Mouse (Mus musculus): ENCODE measurements around the gene Ociad1.
A peak's percentile ranks its signal among the peaks of the same experiment; 100 is the strongest.

Gene Ociad1

DNA sequence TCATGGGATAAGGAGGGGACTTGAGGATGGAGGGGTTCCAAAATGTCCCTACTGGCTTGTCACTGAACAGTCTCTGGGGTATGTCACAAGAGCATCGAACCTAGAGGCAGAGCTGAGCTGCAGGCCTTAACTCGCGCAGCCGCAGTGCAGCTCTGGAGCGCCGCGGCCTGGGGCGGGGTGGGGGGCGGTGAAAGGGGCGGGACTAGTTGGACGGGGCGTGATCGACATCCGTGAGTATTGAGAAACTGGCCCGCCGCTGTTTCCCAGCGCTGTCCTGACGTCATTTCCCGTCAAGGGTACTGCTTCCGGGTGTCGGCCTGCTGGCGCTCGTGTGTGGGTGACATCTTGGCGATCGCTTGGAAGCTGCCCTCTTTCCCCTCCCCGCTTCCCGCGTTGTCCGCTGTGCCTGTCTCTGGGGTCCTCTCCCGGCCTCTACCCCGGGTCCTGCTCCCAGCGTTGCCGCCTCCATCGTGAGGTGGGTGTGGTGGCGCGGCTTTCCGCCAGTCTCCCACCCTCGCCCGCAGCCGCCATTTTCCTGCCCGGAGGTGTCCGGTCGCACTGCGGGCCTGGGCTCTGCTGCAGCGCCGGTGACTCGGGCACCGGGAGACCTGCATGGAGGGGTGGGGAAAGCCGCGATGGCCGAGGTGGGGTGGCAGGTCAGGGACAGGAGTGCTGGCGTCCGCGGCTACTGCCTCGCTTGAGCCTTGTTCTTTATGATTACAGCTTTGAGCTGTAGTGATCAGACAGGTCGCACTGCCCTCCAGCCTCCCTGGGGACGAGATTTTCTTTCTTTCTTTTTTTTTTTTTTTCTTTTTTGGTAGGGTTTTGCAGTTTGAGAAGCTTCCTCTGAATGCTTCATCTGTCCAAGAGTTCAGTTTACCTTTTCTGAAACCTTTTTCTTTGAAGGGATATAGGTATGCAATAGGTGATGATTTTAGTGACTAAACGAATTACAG lies at the start of gene Ociad1:
Gene Ociad1, plus strand, starts transcription at position 283 of the 956 bp plus-strand sequence.
- ATAC-seq (ENCODE audit: insufficient number of reproducible peaks, low FRiP score, low TSS enrichment), result peak; percentile 98

DNA sequence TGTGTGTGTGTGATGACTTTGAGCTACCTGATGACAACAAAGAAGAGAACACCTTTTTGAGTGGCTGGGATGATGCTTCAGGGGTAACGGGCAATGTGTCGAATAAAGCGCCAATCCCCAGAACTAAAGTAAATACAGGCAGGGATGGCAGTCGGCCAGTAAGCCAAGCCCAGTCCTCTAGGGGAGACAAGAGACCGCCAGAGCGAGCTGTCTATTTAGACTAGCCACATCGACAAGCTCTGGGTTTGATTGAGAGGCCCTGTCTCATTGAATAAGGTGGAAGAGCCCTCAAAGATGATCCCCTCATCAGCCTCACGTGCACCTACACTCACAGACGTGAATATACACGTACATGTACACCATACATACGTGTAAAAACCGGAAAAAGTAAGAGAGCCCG lies 48.2 kb upstream of the Ociad1 start:
- ATAC-seq (ENCODE audit: insufficient number of reproducible peaks, low FRiP score, low TSS enrichment), result no peak

DNA sequence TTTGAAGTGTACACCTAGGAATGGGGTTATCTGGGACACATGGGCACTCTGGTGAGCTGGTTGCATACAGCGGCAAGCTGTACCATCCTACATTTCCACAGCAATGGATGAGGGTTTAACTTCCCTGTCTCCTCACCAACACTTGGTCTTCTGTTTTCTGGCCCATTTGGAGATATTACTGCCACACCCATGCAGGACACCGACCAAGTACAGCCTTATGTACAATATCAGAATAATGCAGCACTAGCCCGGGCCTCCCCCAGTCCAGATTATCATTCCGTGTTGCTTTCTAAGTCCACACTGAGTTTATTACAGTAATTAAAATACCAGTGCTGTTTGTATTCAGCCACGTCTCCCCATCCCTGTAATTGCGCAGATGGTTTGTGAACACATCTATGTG lies 46.2 kb upstream of the Ociad1 start:
- no peak for ATAC-seq (ENCODE audit: insufficient number of reproducible peaks, low FRiP score, low TSS enrichment)

DNA sequence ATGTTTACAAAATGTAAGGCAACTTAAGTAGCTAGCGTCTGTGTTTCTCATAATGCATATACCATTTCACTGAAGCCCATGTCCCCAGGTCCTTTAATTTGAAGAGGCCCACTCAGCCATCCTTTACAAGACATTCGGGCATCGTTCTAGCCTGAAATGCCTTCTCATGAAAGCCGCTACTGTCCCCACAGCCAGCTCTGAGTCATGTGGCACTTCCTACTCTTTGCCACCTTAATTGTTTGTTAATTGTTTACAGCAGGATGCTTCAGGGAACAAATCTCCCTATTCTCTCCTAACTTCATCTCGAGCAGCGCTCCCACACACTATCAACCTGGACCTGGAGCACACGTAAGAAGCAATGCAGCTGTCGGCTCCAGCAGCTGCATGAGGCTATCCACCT lies 44.4 kb upstream of the Ociad1 start:
- no peak for ATAC-seq (ENCODE audit: insufficient number of reproducible peaks, low FRiP score, low TSS enrichment)

DNA sequence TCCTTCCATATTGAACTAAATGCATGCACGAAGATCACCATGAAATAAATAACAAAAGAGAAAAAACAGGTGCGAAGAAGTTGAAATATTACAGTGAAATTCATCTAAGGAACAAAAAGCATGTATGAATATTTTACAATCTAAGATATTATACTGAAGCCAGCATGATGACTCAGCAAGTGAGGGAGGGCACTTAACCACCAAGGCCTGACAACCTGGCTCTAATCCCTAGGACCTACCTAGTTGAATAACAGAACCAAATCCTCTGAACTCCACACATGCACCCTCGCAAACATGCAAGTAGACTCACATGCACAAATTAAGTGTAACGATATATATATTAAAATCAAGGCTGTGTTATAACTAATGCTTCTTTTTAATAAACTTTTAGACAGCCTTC lies 43.2 kb upstream of the Ociad1 start:
- ATAC-seq (ENCODE audit: insufficient number of reproducible peaks, low FRiP score, low TSS enrichment), result no peak

DNA sequence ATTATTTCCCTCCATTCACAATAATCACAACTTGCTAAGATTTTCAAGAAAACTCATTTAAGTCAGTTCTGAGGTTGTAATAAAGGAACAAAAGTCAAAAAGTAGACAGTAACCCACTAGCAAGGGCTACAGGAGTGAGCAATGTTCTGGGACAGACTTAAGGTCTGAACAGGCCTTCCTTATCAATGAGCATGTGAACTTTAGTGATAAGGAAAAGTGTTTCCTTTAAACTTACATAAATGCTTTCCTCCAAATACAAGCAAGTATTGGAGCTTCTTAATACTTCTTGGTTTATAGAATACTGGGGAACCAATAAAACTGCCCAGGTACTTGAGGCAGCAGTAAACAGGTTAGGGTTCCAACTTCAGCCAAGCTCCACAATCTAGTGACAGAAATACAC lies 39.8 kb upstream of the Ociad1 start:
- ATAC-seq (ENCODE audit: insufficient number of reproducible peaks, low FRiP score, low TSS enrichment), result no peak

DNA sequence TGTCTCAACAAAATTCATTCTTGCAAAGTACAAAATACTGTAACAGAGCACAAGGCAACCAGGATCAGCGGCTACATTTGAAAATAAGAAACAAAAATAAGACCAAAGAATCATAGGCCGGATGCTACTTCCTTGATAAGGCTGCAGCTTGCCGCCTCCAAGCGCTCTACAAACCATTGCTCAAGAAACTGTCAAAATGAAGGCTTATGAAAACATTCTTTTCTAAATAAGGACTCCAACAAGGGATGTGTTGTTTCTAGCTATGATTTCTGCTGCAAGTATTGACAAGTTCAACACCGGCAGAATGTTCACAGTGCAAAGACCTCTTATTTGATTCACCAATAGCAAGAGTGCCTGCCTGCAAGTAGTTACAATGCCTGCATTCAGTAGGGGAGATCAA lies 37.9 kb upstream of the Ociad1 start:
- no peak for ATAC-seq (ENCODE audit: insufficient number of reproducible peaks, low FRiP score, low TSS enrichment)

DNA sequence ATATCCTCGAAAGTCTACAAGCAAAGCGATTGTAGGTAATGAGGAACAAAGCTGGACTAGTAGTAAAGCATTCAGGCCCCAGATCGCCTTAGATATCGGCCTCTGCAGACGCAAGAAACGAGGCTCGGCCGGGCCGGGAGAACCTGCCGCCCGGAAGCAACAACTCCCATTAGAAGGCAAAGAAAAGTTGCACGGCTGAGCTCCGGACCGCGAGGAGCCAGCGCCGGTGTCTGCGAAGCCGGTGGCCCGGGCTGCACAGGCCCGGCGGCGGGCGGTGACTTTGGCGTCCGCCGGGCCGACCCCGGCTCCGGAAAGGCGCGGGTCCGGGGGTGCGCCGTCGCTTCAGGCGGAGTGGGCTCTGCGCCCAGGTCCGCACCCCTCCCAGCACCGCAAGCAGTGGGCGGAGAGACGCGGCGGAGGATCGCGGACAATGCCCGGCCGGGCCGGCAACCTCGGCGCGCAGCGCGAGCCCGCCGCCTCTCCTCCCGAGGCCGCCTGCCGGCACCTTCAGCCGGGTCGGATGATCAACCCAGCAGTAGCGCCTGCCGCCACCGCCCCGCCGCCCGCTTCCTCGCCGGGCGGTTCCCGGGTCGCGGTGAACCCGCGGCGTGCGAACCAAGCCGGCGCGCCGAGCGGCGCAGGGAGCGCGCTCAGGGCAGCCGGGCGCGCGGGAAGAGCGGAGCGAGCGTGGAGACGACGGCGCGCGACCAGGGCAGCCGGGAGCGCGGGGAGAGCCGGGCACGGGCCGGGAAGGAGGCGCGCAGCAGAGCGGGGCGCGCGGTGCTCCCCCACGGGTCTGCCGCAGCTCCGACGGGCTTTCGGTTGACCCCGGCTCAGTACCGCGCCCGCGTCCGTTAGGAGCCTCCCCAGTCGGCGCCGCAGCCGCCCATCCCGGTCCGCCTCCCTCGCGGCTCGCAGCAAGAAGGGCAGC lies 37.0 kb upstream of the Ociad1 start:
- ATAC-seq (ENCODE audit: insufficient number of reproducible peaks, low FRiP score, low TSS enrichment), result peak; percentile 69

DNA sequence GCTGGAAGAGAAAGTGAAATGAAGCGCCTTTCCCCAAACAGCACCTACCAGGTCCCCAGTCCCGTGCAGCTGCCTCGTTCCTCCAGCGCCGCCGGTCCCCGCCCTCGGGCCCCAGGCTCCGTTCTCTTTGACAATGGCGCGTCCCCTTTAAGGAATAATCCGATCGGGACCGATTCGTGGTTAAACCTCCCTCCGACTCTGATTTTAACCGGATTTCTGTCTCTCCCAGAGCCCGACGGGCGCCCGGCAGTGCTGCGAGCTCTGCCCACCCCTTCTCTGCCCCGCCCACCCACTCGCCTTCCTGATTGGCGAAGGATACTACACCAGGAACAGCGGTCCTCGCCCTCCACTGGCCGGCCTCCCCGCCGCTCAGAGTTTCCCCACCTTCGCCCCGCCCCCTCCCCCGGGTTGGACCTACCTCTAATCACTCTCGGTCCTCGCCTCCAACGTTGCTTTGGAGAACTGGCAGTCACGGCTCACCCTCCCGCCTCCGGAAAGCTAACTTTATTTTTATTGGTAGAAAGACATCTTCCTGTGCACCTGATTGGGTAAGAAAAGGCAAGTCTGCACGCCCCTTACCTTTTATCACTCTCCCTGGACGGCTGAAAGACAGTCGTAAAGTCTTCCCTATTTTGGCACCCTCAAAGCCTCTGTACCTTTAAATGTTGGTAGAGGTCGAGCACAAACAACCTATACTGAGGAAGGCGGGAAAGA lies 36.1 kb upstream of the Ociad1 start, which contains the start of gene Fryl:
Gene Fryl, minus strand, starts transcription at position 268 of the 714 bp plus-strand sequence.
- ATAC-seq (ENCODE audit: insufficient number of reproducible peaks, low FRiP score, low TSS enrichment), result peak; percentile 96

DNA sequence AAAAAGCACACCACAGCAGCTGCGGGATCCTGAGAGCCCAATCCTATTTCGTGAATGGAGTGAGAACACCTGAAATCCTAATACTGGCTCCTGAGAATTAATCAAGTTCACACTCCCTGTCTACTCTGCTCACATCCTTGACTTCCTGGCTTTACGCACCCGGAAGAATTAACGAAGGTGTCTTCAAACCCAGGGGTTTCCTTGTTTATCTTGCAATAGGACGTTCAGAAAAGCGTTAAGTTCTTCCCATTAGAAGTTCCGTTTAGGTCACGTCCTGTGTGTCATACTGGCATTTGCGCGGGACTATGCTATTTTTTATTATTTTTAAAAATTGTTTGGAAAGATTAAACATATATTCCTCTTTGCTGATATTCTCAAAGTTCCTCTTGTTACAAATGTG lies 35.5 kb upstream of the Ociad1 start:
- ATAC-seq (ENCODE audit: insufficient number of reproducible peaks, low FRiP score, low TSS enrichment), result no peak

DNA sequence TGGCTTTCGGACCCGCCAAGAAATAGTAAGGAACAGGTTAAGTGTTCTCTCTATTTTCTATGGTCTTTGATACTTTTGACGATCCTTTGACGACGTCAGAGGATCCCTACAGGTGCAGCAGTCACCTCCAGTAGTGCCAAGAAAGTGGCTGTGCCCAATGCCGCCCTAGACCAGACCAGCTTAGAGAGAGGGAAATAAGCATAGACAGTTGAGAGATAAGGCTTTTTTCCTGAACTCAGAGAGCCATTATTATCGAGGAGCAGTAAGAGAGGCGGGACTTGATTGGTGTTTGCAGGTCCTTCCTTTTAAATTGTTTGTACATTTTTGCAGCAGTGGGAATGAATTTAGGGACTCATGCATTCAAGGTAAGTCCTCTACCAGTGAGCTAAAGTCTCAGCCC lies 34.9 kb upstream of the Ociad1 start:
- ATAC-seq (ENCODE audit: insufficient number of reproducible peaks, low FRiP score, low TSS enrichment), result no peak

DNA sequence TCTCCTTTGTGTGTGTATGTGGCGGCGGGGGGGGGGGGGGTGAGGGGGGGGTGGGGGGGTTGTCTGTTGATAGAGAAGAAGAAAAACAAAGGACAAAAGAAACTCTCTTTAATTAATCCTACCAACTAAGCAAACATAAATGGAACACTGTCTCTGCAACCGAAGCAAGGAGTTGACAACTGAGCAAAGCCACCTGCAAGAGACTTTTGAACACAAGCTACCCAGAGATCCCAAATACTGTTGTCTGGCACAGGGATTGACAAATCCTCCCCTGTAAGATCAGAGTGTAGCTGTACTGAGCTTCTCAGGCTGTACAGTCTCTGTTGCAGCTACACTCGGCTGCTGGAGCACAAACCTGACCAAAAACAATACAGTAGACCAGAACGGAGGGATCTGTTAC lies 28.5 kb upstream of the Ociad1 start:
- ATAC-seq (ENCODE audit: insufficient number of reproducible peaks, low FRiP score, low TSS enrichment), result no peak

DNA sequence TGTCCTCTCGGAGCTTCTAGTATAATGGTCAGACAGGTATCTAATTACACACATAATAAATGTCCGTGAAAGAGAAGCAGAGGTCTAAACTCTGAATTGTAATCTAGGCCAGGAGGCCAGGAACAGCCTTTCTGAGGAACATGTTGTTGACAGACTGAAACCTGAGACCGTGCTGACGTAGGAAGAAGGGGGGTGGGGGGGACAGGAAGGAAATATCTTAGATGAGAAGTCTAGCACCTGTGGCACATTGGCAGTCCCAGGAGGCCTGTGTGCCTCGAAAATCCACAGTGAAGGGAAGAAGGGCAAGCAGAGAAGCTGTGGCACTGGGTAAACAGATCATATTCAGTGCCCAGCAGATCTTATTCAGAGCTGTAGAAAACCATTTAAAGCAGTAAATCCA lies 27.1 kb upstream of the Ociad1 start:
- no peak for ATAC-seq (ENCODE audit: insufficient number of reproducible peaks, low FRiP score, low TSS enrichment)

DNA sequence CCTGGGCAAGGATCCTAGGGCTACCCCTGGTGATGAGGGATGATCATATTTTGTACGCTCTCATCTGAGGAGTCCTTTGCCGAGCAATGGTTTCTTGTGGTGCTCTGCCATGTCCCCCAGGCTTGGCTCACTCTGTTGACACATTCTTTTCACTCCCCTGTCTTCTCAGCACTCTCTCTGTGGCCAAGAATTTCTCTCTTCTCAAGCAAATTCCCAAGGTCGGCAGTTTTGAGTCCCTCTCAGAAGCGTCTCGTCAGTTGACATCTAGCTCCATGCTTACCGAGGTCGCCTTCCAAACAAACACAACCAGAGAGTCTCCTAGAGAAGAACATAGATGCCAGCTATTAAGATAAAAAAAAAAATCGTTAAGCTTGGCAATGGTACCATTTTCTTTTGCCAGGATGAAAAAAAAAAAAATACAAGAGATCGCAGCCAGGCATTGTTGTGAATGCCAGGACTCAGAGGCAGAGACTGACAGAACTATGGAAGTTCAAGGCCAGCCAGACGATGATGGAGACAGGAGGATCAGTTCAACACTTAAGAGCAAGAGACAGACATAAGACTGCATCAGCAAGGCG lies 23.9 kb upstream of the Ociad1 start:
- no peak for ATAC-seq (ENCODE audit: insufficient number of reproducible peaks, low FRiP score, low TSS enrichment)

DNA sequence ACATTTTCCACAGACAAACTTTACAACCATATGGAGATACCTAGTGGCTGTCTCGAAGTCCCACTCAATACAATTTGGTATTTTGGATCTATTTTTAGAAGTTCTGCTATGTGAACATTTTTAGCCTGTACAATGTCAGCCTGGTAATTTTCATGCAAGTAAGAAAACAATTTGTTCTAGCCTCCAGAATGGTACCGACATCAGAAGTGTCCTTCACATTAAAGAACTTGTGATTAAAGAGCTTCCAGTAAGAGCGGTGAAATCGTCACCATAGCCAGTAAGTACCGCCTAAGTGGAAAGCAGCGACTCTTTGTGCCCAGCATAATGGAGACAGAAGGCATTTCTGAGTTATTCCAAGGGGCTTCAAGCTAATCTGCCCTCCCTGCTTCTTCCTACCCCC lies 22.0 kb upstream of the Ociad1 start:
- no peak for ATAC-seq (ENCODE audit: insufficient number of reproducible peaks, low FRiP score, low TSS enrichment)

DNA sequence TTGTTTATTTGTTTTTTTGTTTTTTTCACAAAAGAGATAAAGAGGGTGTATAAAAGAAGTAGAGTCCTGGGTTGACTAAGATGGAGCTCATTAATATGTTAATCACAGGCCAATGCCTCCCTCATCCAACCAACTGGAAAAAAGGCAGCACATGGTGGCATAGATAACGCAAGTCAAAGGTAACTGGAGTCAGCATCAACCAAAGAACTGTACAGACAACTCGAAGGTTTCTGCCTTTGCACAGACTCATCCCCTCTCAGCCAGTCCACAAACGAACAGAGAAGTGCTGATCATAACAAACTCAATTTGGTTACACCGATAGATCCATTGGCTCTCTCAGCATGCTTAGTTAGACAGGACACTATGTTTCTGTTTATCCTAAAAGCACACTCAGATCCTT lies 19.4 kb upstream of the Ociad1 start:
- ATAC-seq (ENCODE audit: insufficient number of reproducible peaks, low FRiP score, low TSS enrichment), result no peak

DNA sequence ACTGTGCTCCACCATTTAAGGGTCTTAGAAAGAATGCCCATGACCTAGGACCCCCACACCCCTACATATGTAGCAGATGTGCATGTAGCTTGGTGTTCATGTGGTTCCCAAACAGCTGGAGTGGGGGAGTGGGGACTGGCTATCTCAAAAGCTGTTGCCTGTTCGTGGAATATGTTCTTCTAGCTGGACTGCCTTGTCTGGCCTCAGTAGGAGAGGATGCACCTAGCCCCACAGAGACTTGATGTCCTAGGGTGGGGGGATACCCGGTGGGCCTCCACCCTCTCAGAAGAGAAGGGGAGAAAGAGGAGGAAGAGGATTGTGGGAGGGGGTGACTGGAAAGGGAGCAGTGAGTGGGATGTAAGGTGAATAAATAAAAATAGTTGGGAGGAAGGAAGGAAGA lies 17.6 kb upstream of the Ociad1 start:
- no peak for ATAC-seq (ENCODE audit: insufficient number of reproducible peaks, low FRiP score, low TSS enrichment)

DNA sequence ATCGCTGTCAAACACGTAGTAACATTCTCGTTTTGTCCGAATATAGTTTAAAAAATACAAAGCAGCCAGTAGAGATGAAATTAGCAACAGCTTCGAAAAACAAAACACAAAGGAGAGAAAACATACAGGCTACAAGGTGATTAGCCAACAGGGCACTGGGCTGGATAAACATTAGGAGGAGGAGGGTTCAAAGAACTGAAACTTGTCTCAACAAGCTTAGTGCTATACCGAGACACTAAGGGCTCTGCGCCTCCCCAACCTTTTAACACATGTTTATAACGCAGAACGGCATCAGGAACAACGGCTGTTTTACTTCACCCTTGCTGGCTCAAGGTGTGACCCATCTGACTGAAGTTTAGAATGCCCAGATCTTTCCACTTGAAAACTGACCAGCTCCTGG lies 13.4 kb upstream of the Ociad1 start:
- ATAC-seq (ENCODE audit: insufficient number of reproducible peaks, low FRiP score, low TSS enrichment), result no peak

DNA sequence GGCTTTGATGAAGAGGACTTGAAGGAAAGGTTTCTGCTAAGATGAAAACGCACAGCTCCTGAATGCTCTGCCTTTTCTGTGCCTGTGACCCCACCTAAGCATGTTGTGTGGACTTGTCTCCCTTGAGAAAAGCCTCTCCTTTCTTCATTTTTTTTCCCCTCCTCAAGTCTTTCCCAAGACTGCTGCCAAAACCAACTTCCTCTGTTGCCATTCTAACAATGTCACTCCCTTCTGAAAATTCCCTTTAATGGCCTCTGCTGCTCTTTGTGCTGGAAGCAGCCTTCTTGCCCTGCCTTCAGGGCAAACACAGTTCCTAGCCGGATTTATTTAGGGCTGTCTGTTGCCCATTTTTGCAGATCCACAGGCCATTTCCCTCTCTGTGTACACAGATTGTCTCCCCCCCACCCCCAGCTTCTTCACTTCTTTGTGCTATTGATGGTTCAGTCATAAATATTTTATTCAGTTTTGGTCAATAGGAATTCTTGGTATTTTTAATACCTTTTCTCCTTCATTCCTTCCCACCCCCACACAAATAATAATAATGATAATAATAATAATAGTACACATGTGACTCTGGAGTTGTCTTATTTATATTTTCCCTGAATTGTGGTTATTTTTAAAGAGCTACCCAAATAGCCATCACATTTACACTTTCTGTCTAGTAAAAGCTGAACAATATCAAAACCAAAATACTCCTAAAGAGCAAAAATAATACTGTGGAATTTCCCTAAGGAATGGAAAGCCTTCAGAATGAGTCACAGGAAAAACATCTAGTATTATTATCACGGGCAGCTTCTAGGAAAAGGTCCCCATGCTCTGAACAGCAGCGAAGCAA lies 12.6 kb upstream of the Ociad1 start:
- ATAC-seq (ENCODE audit: insufficient number of reproducible peaks, low FRiP score, low TSS enrichment), result no peak

DNA sequence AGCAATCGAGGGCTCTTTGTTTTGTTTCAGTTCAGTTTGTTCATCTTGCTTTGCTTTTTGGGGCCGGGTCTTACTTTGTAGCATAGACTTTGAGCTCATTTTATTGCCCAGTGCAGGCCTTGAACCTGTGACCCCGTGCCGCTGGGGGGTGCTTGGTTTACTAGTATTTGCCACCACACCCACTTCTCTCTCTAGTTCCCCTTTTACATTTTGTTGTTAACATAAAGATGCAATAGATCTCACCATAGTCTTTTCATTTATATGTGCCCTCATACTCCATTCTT lies 12.1 kb upstream of the Ociad1 start:
- ATAC-seq (ENCODE audit: insufficient number of reproducible peaks, low FRiP score, low TSS enrichment), result no peak

Data from cerebellum, adult (tissue).